Mouse (Mus musculus) heart, embryonic 16.5 days (tissue): ENCODE measurements around the gene Magix. TPM values are rescaled to one million over a fixed set of nuclear protein-coding genes. Genes with fewer than 3 reads are reported as not detected.
A peak's percentile ranks its signal among the peaks of the same experiment; 100 is the strongest.

Source experiments
- ATAC-seq: fragments of 200-750 bp; cut with Nextera tagmentation; replicated peaks from 2 replicates; pipeline ENCODE4 v1.8.0; 2017; ENCODE audit warnings: moderate number of reproducible peaks; ENCODE audit not compliant: insufficient read depth, low FRiP score; ENCODE audit errors: extremely low read depth
- H3K27ac ChIP-seq: fragments of 300-500 bp; sonication (generic); 2 replicates; pipeline ENCODE4 v1.5.1; 2014; ENCODE audit warnings: mild to moderate bottlenecking, low read length, control low read depth, moderate library complexity
- H3K27me3 ChIP-seq: fragments of 300-500 bp; sonication (generic); 2 replicates; pipeline ENCODE4 v1.6.1; 2014; ENCODE audit warnings: low read length, mixed read lengths; ENCODE audit not compliant: control insufficient read depth, insufficient read depth
- H3K36me3 ChIP-seq: fragments of 300-500 bp; sonication (generic); 2 replicates; pipeline ENCODE4 v1.6.1; 2014; ENCODE audit not compliant: control insufficient read depth, insufficient read depth
- H3K4me1 ChIP-seq: fragments of 300-500 bp; sonication (generic); 2 replicates; pipeline ENCODE4 v1.6.1; 2014; ENCODE audit warnings: low read length, mixed read lengths; ENCODE audit not compliant: control insufficient read depth, insufficient read depth
- H3K4me2 ChIP-seq: fragments of 300-500 bp; sonication (generic); 2 replicates; pipeline ENCODE4 v1.6.1; 2014; ENCODE audit warnings: low read depth, mild to moderate bottlenecking, control low read depth, low read length
- H3K4me3 ChIP-seq: fragments of 300-500 bp; sonication (generic); 2 replicates; pipeline ENCODE4 v1.5.1; 2014; ENCODE audit warnings: mild to moderate bottlenecking, control low read depth, low read length
- H3K9ac ChIP-seq: fragments of 300-500 bp; sonication (generic); 2 replicates; pipeline ENCODE4 v1.6.1; 2014; ENCODE audit warnings: low read length, control low read depth
- H3K9me3 ChIP-seq: fragments of 300-500 bp; sonication (generic); replicated peaks from 2 replicates; pipeline ENCODE4 v1.6.1; 2016; ENCODE audit warnings: low read length; ENCODE audit not compliant: control insufficient read depth
- WGBS: fragments of 180-500 bp; shearing (Covaris S2); extraction: QIAGEN DNeasy Blood & Tissue Kit; methylation state at CpG from one replicate; pipeline ENCODE4 v1.1.7; 2014; 5-methylcytosine and 5-hydroxymethylcytosine counted together
- polyA plus RNA-seq: library from polyadenylated mRNA; unstranded; fragments of >200 nt; fragmentation: Nextera tagmentation; extraction: Ambion mirVana; gene quantifications from 2 replicates; pipeline ENCODE4 v1.2.1, GENCODE M21; 2015

Magix gene
- polyA plus RNA-seq, 1 experiment from 2014 or later: 0.60 TPM

- Histone ChIP-seq H3K4me1 (0 out of 2 replicates have a peak, but pooled peaks cover 4% of the 10 kb centered on the region), H3K36me3 (no peaks in the 10 kb centered on the region), H3K27ac (0 out of 2 replicates have a peak overlapping the region, but pooled peaks have one; percentile 23), H3K9me3 (no peaks in the 10 kb centered on the region), H3K27me3 (no peaks in the 10 kb centered on the region), H3K4me3 (peak overlapping the region; percentile 47), H3K9ac (peak overlapping the region; percentile 71), H3K4me2 (peak overlapping the region; percentile 62)
- peak; percentile 94 for ATAC-seq
- WGBS: 13% methylated on average over 27 of the region's 27 CpGs
Observed at GRCm38 (mm10) chrX:7679405-7680056, 1.5 kb downstream of the Magix start.

- ATAC-seq: no peak
- Histone ChIP-seq H3K4me3 (no peak overlapping the region), H3K27ac (no peak overlapping the region), H3K9me3 (no peaks in the 10 kb centered on the region), H3K9ac (no peak overlapping the region), H3K4me2 (no peak overlapping the region), H3K4me1 (peaks cover 7% of the 10 kb centered on the region), H3K36me3 (no peaks in the 10 kb centered on the region), H3K27me3 (no peaks in the 10 kb centered on the region)
- WGBS: 37% methylated on average over 3 of the region's 3 CpGs
Observed at GRCm38 (mm10) chrX:7678986-7679385, 2.1 kb downstream of the Magix start.

- ATAC-seq: no peak
Observed at GRCm38 (mm10) chrX:7675001-7675380, 6.1 kb downstream of the Magix start.

GRCm38 (mm10) chrX:7674284-7675000 is 6.6 kb downstream of the Magix start:
- Histone ChIP-seq H3K27me3 (no peaks in the 10 kb centered on the region), H3K27ac (peak overlapping the region; percentile 55), H3K4me2 (peak overlapping the region; percentile 62), H3K36me3 (no peaks in the 10 kb centered on the region), H3K9me3 (no peaks in the 10 kb centered on the region), H3K9ac (peak overlapping the region; percentile 59), H3K4me3 (peak overlapping the region; percentile 45), H3K4me1 (peaks cover 24% of the 10 kb centered on the region)
- 16% methylated on average over 28 of the region's 28 CpGs for WGBS
- no peak for ATAC-seq

More at GRCm38 (mm10) chrX:7675001-7675380, 6.1 kb downstream of the Magix start:
- Histone ChIP-seq H3K4me2 (peak overlapping the region; percentile 62), H3K36me3 (no peaks in the 10 kb centered on the region), H3K9me3 (no peaks in the 10 kb centered on the region), H3K9ac (peak overlapping the region; percentile 59), H3K27me3 (no peaks in the 10 kb centered on the region), H3K4me3 (peak overlapping the region; percentile 45), H3K27ac (no peak overlapping the region), H3K4me1 (peaks cover 24% of the 10 kb centered on the region)
- 23% methylated on average over 10 of the region's 10 CpGs for WGBS

GRCm38 (mm10) chrX:7673578-7674281 is 7.3 kb downstream of the Magix start:
- H3K4me3 ChIP-seq: peak overlapping the region; percentile 45
- 0 out of 2 replicates have a peak, but pooled peaks cover 4% of the 10 kb centered on the region for H3K36me3 ChIP-seq
- no peaks in the 10 kb centered on the region for H3K27me3 ChIP-seq
- H3K27ac ChIP-seq: peak overlapping the region; percentile 55
- H3K4me1 ChIP-seq: peaks cover 24% of the 10 kb centered on the region
- ATAC-seq: no peak
- no peaks in the 10 kb centered on the region for H3K9me3 ChIP-seq
- H3K9ac ChIP-seq: 0 out of 2 replicates have a peak overlapping the region, but pooled peaks have one; percentile 59
- H3K4me2 ChIP-seq: peak overlapping the region; percentile 62
- 21% methylated on average over 12 of the region's 12 CpGs for WGBS

GRCm38 (mm10) chrX:7672739-7673138 is 8.3 kb downstream of the Magix start:
- Histone ChIP-seq H3K4me1 (peaks cover 24% of the 10 kb centered on the region), H3K4me2 (no peak overlapping the region), H3K9ac (no peak overlapping the region), H3K27me3 (no peaks in the 10 kb centered on the region), H3K36me3 (0 out of 2 replicates have a peak, but pooled peaks cover 4% of the 10 kb centered on the region), H3K4me3 (no peak overlapping the region), H3K27ac (no peak overlapping the region), H3K9me3 (no peaks in the 10 kb centered on the region)
- WGBS: 36% methylated on average over 6 of the region's 6 CpGs
- no peak for ATAC-seq

- WGBS: 12% methylated on average over 36 of the region's 36 CpGs
- no peaks in the 10 kb centered on the region for H3K27me3 ChIP-seq
- H3K4me2 ChIP-seq: peak within 1 kb of the TSS; percentile 51
- peak within 1 kb of the TSS; percentile 83 for H3K27ac ChIP-seq
- H3K4me1 ChIP-seq: peaks cover 24% of the 10 kb centered on the region
- H3K4me3 ChIP-seq: peak within 1 kb of the TSS; percentile 73
- ATAC-seq: peak; percentile 40
- H3K9ac ChIP-seq: peak within 1 kb of the TSS; percentile 80
- H3K36me3 ChIP-seq: peaks cover 8% of the 10 kb centered on the region; the same call in 1 of the 2 replicates
- H3K9me3 ChIP-seq: no peaks in the 10 kb centered on the region
Observed at GRCm38 (mm10) chrX:7670921-7671623, 10.0 kb downstream of the Magix start, which contains the start of gene Plp2. Gene Plp2 (minus strand): TSS chrX:7671390.

- H3K9ac ChIP-seq: peak overlapping the region; percentile 80
- H3K36me3 ChIP-seq: peaks cover 8% of the 10 kb centered on the region; the same call in 1 of the 2 replicates
- H3K4me3 ChIP-seq: peak overlapping the region; percentile 73
- peak overlapping the region; percentile 83 for H3K27ac ChIP-seq
- H3K4me1 ChIP-seq: peaks cover 24% of the 10 kb centered on the region
- peak overlapping the region; percentile 51 for H3K4me2 ChIP-seq
- ATAC-seq: peak; percentile 73
- no peaks in the 10 kb centered on the region for H3K27me3 ChIP-seq
- no peaks in the 10 kb centered on the region for H3K9me3 ChIP-seq
- 17% methylated on average over 19 of the region's 19 CpGs for WGBS
Observed at GRCm38 (mm10) chrX:7670390-7670881, 10.6 kb downstream of the Magix start.
